Mouse (Mus musculus) liver, postnatal 0 days (tissue): ENCODE measurements around the gene Gsg1l. TPM values are rescaled to one million over a fixed set of nuclear protein-coding genes. Genes with fewer than 3 reads are reported as not detected.
A peak's percentile ranks its signal among the peaks of the same experiment; 100 is the strongest.

Experiments used
- ATAC-seq: fragments of 200-750 bp; cut with Nextera tagmentation; 2 replicates; pipeline ENCODE4 v1.8.0; 2017; ENCODE audit warnings: mild to moderate bottlenecking, moderate library complexity
- DNase-seq: peaks from one replicate; pipeline ENCODE4 v3.0.0-alpha.2; 2016
- H3K27ac ChIP-seq: fragments of 300-500 bp; sonication (generic); 2 replicates; pipeline ENCODE4 v1.5.1; 2014; ENCODE audit warnings: antibody characterized with exemption, moderate library complexity, mild to moderate bottlenecking, low read depth
- H3K27me3 ChIP-seq: fragments of 300-500 bp; sonication (generic); 2 replicates; pipeline ENCODE4 v1.6.1; 2014; ENCODE audit warnings: low read length, control low read depth, mixed read lengths; ENCODE audit not compliant: insufficient read depth
- H3K36me3 ChIP-seq: fragments of 300-500 bp; sonication (generic); replicated peaks from 2 replicates; pipeline ENCODE4 v1.6.1; 2014; ENCODE audit warnings: mild to moderate bottlenecking, control low read depth, low read length, moderate library complexity, mixed read lengths; ENCODE audit not compliant: insufficient read depth
- H3K4me1 ChIP-seq: fragments of 300-500 bp; sonication (generic); 2 replicates; pipeline ENCODE4 v1.6.1; 2014; ENCODE audit warnings: antibody characterized with exemption, mild to moderate bottlenecking, control low read depth; ENCODE audit not compliant: insufficient read depth
- H3K4me2 ChIP-seq: fragments of 300-500 bp; sonication (generic); 2 replicates; pipeline ENCODE4 v1.6.1; 2014; ENCODE audit warnings: low read depth, mild to moderate bottlenecking, low read length, moderate library complexity, mixed read lengths
- H3K4me3 ChIP-seq: fragments of 300-500 bp; sonication (generic); 2 replicates; pipeline ENCODE4 v1.5.1; 2014; ENCODE audit warnings: low read depth, low read length
- H3K9ac ChIP-seq: fragments of 300-500 bp; sonication (generic); replicated peaks from 2 replicates; pipeline ENCODE4 v1.6.1; 2014; ENCODE audit warnings: mild to moderate bottlenecking, moderate library complexity
- H3K9me3 ChIP-seq: fragments of 300-500 bp; sonication (generic); 2 replicates; pipeline ENCODE4 v1.6.1; 2016; ENCODE audit warnings: mild to moderate bottlenecking, control low read depth, low read length, mixed read lengths
- CTCF ChIP-seq: sonication (generic); IDR thresholded peaks from 2 replicates; pipeline ENCODE4 v1.5.1; 2016; ENCODE audit warnings: antibody characterized with exemption, low read depth
- EP300 ChIP-seq: IDR thresholded peaks from 2 replicates; pipeline ENCODE4 v1.6.1; 2016; ENCODE audit warnings: antibody characterized with exemption, low read depth, mild to moderate bottlenecking
- WGBS: fragments of 180-500 bp; shearing (Covaris S2); extraction: QIAGEN DNeasy Blood & Tissue Kit; methylation state at CpG from one replicate; pipeline ENCODE4 v1.1.7; 2014; ENCODE audit not compliant: insufficient replicate concordance; 5-methylcytosine and 5-hydroxymethylcytosine counted together
- polyA plus RNA-seq: library from polyadenylated mRNA; unstranded; fragments of >200 nt; fragmentation: Nextera tagmentation; extraction: Ambion mirVana; gene quantifications from 2 replicates; pipeline ENCODE4 v1.2.1, GENCODE M21; 2015

Gsg1l gene
- polyA plus RNA-seq, 1 experiment from 2014 or later = 0.08 TPM

DNA sequence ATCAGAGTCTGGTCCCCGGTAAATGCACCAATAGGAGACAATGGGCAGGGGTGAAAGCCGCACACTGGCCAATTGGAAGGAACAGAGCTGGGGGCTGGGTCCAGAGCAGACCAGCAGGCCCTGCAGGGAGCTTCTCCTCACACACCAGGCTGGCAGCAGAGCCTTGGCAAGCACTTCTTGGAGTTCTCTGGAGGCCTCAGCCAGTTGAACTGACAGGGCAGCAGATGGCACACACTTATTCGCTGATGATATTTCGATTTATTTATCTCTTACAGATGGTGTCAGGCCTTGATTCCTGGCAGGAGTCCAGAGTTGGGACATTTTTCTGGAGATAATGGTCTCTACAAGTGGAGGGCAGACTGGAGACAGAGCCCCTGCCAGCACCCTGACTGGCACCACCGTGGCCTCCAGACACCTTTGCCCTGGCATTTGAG, 49.4 kb downstream of the Gsg1l start:
- Histone ChIP-seq H3K27me3 (no peaks in the 10 kb centered on the region), H3K27ac (no peak overlapping the region), H3K4me2 (no peak overlapping the region), H3K4me1 (peaks cover 2% of the 10 kb centered on the region; the same call in 1 of the 2 replicates), H3K4me3 (no peak overlapping the region), H3K9ac (no peak overlapping the region), H3K36me3 (no peaks in the 10 kb centered on the region), H3K9me3 (no peaks in the 10 kb centered on the region)
- ATAC-seq (peak; percentile 21; the same call in 1 of the 2 replicates), DNase-seq (no peak)
- TF ChIP-seq EP300 (no peak), CTCF (no peak)
- WGBS = 70% methylated on average over 5 of the region's 5 CpGs

DNA sequence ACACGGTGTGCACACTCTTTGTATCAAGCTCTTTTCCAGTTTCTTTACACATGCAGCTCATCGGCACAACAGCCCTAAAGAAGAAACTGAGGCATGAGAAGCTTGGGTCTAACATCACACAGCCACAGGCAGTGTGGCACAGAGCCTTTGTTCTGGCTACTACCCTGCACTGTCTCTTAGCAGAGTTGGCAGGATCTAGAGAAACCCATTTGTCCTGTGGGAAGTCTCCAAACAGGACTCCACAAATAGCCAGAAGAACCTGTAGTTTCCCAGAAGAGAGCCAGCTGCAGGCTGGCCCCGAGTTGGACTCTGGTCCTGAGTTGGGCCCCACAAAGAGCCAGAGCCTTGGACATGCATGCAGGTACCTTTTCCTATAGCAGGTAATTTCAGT, 49.9 kb downstream of the Gsg1l start:
- H3K36me3 ChIP-seq = no peaks in the 10 kb centered on the region
- no peaks in the 10 kb centered on the region for H3K27me3 ChIP-seq
- H3K4me1 ChIP-seq = peaks cover 2% of the 10 kb centered on the region; the same call in 1 of the 2 replicates
- H3K27ac ChIP-seq = no peak overlapping the region
- TF ChIP-seq EP300 (no peak), CTCF (no peak)
- ATAC-seq (no peak), DNase-seq (no peak)
- 90% methylated on average over 3 of the region's 3 CpGs for WGBS
- no peak overlapping the region for H3K4me3 ChIP-seq
- no peak overlapping the region for H3K4me2 ChIP-seq
- no peaks in the 10 kb centered on the region for H3K9me3 ChIP-seq
- no peak overlapping the region for H3K9ac ChIP-seq

DNA sequence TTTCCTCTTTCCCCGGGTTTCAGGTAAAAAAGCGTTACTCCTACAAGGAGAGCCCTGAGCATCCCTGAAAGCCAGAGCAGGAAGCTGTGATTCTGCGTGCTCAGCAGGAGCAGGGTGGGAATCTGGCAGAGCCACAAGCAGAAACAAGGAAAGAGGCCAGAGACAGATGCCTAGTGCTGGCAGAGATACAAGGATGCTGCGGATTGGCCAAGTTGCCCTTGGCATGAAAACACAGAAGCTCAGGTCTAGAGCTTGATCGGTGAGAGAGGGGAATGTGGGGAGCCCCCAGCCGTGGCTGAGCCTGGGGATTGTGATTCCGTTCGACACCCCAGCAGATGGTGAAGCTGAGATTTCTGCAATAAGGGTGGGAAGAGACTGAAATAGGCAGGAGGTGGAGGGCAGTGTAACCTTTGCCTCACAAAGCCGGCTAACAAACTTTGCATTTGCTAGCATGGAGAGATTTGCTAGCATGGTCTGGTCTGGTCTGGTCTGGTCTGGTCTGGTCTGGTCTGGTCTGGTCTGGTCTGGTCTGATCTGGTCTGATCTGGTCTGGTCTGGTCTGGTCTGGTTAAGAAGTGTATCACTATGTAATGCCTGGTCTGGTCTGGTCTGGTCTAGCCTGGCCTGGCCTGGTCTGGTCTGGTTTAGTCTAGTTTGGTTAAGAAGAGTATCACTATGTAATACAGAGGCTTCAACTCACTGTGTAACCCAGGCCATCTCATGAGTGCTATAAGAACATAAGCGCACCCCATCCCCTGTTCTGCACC, 50.4 kb downstream of the Gsg1l start:
- no peak for ATAC-seq

DNA sequence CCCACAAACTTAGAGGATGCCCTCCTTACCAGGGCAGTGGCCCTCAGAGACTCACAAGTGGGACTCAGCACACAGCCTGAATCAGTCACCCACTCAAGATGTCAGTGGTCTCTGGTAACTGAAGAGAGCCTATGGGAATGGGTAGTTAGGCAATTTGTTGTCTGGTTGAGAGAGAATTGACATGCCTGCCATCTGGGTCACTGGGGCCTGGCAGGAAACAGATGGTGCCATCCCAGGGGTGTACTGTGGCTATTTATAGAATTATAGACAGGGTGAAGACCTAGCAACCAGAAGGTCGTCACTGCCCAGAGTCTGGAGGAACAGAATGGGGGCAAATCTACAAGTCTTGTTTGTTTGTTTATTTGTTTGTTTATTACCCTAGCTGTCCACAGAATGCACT, 54.8 kb downstream of the Gsg1l start:
- Histone ChIP-seq H3K9me3 (no peaks in the 10 kb centered on the region), H3K27me3 (no peaks in the 10 kb centered on the region), H3K9ac (no peak overlapping the region), H3K4me2 (no peak overlapping the region), H3K27ac (peak overlapping the region; percentile 72), H3K4me3 (no peak overlapping the region), H3K4me1 (peaks cover 6% of the 10 kb centered on the region), H3K36me3 (no peaks in the 10 kb centered on the region)
- TF ChIP-seq EP300 (no peak), CTCF (no peak)
- DNase-seq = peak; percentile 41
- ATAC-seq = peak; percentile 62
- 17% methylated on average over 1 of the region's 1 CpGs for WGBS

More for the DNA sequence above, 50.4 kb downstream of the Gsg1l start:
- Histone ChIP-seq H3K27ac (no peak overlapping the region), H3K9ac (no peak overlapping the region), H3K4me3 (no peak overlapping the region), H3K36me3 (no peaks in the 10 kb centered on the region), H3K27me3 (no peaks in the 10 kb centered on the region), H3K9me3 (no peaks in the 10 kb centered on the region), H3K4me1 (peaks cover 5% of the 10 kb centered on the region), H3K4me2 (no peak overlapping the region)
- TF ChIP-seq EP300 (no peak), CTCF (no peak)
- DNase-seq = no peak
- 72% methylated on average over 10 of the region's 10 CpGs for WGBS

DNA sequence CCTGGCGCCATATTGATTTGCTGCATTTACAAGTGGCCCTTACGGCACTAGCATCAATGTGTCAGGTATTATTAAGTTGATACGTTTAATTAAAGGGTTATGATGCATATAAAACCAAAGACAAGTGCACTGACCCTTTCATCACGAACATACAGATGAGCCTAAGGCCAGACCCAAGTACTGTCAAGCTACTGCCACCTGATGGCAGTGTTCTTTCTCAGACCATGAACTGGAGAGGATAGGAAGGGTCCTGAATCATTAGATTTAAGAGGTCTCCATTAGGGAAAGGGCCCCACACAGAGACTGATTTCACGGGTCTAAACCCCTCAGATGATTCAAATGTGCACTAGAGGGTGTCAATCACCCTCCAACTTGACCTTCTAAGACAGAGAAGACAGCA, 55.6 kb downstream of the Gsg1l start:
- ATAC-seq (0 out of 2 replicates have a peak, but pooled peaks have one; percentile 27), DNase-seq (no peak)
- Histone ChIP-seq H3K9me3 (no peaks in the 10 kb centered on the region), H3K9ac (no peak overlapping the region), H3K4me3 (no peak overlapping the region), H3K27me3 (no peaks in the 10 kb centered on the region), H3K4me2 (no peak overlapping the region), H3K27ac (peak overlapping the region; percentile 72), H3K36me3 (no peaks in the 10 kb centered on the region), H3K4me1 (peaks cover 6% of the 10 kb centered on the region)
- 61% methylated on average over 5 of the region's 5 CpGs for WGBS
- TF ChIP-seq EP300 (no peak), CTCF (peak; percentile 60)

DNA sequence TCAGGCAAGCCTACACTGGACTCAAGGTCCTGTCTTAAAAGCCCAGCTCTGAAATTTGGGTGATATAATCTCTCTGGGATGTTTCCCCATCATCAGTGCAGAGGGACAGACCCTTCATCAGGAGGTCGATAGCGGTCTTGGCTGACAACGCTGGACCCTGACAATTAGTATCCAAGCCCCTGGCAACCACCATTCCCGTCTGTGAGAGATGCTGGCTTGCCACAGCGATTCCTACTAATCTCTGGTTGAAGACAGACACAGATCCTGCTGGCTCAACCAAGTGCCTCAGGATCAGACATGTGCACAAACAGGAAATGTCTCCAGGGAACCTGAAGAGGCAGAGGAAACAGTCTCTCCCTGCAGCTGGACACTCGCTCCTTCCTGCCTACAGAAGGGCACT, 62.2 kb downstream of the Gsg1l start:
- ATAC-seq = no peak
- no peak for TF ChIP-seq CTCF
- TF ChIP-seq EP300 = no peak
- WGBS = 51% methylated on average over 6 of the region's 6 CpGs

More for the DNA sequence above, 62.2 kb downstream of the Gsg1l start:
- Histone ChIP-seq H3K4me3 (no peak overlapping the region), H3K9ac (no peak overlapping the region), H3K36me3 (no peaks in the 10 kb centered on the region), H3K27ac (no peak overlapping the region), H3K4me1 (no peaks in the 10 kb centered on the region), H3K27me3 (no peaks in the 10 kb centered on the region), H3K9me3 (no peaks in the 10 kb centered on the region), H3K4me2 (no peak overlapping the region)
- DNase-seq = no peak
